Mouse (Mus musculus) embryonic facial prominence, embryonic 13.5 days (tissue): ENCODE measurements around the gene Jade2. TPM values are rescaled to one million over a fixed set of nuclear protein-coding genes. Genes with fewer than 3 reads are reported as not detected.

ENCODE experiments used
- ATAC-seq: fragments of 200-750 bp; cut with Nextera tagmentation; 2 replicates; pipeline ENCODE4 v1.8.0; 2017; ENCODE audit warnings: low read depth; ENCODE audit not compliant: insufficient number of reproducible peaks, insufficient read depth, low FRiP score, low TSS enrichment
- H3K27ac ChIP-seq: fragments of 300-500 bp; sonication (generic); 2 replicates; pipeline ENCODE4 v1.5.1; 2015; ENCODE audit warnings: moderate library complexity, mild to moderate bottlenecking, inconsistent platforms
- H3K27me3 ChIP-seq: fragments of 300-500 bp; sonication (generic); 2 replicates; pipeline ENCODE4 v1.6.1; 2015; ENCODE audit warnings: mild to moderate bottlenecking, inconsistent platforms
- H3K36me3 ChIP-seq: fragments of 300-500 bp; sonication (generic); 2 replicates; pipeline ENCODE4 v1.6.1; 2015; ENCODE audit warnings: mild to moderate bottlenecking, inconsistent platforms
- H3K4me1 ChIP-seq: fragments of 300-500 bp; sonication (generic); 2 replicates; pipeline ENCODE4 v1.6.1; 2015; ENCODE audit warnings: inconsistent platforms
- H3K4me2 ChIP-seq: fragments of 300-500 bp; sonication (generic); 2 replicates; pipeline ENCODE4 v1.6.1; 2015; ENCODE audit warnings: moderate library complexity, mild to moderate bottlenecking, inconsistent platforms
- H3K4me3 ChIP-seq: fragments of 300-500 bp; sonication (generic); 2 replicates; pipeline ENCODE4 v1.5.1; 2015; ENCODE audit warnings: mild to moderate bottlenecking, inconsistent platforms
- H3K9ac ChIP-seq: fragments of 300-500 bp; sonication (generic); 2 replicates; pipeline ENCODE4 v1.6.1; 2015; ENCODE audit warnings: mild to moderate bottlenecking, inconsistent platforms
- H3K9me3 ChIP-seq: fragments of 300-500 bp; sonication (generic); 2 replicates; pipeline ENCODE4 v1.6.1; 2016; ENCODE audit warnings: inconsistent platforms
- WGBS: fragments of 180-500 bp; shearing (Covaris S2); methylation state at CpG from one replicate; pipeline ENCODE4 v1.1.7; 2015; ENCODE audit warnings: mixed read lengths; 5-methylcytosine and 5-hydroxymethylcytosine counted together
- polyA plus RNA-seq: library from polyadenylated mRNA; unstranded; fragments of >200 nt; fragmentation: Nextera tagmentation; extraction: Ambion mirVana; gene quantifications from 2 replicates; pipeline ENCODE4 v1.2.1, GENCODE M21; 2015

Jade2 gene
- polyA plus RNA-seq, 1 experiment from 2014 or later, result 2.7 TPM

DNA sequence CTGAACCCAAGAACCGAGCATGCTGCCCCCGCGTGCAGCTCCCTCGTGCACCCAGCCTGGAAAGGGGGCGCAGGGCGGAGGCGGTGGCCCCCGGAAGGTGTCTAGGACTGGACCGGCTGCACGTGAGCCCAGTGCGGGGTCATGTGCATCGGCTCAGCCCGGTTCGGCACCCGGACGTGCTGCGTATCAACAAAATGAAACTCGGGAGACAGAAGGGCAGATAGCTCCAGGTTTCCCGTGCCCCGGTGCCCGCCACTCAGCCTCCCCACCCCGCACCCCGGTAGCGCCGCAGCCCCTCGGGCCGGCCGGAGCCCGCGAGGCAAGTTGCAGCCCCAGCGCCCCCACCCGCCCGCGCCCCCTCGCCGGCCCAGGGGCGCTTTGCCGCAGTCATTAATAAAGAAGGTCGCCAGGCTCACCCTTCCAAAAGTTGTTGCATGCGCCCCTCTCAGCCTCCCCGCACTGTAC lies 805 bp downstream of the Jade2 start:
- no peak for ATAC-seq
- Histone ChIP-seq H3K9me3 (no peaks in the 10 kb centered on the region), H3K36me3 (no peaks in the 10 kb centered on the region), H3K27ac (peak overlapping the region; percentile 96), H3K4me3 (peak overlapping the region; percentile 80), H3K9ac (peak overlapping the region; percentile 89), H3K4me1 (peaks cover 40% of the 10 kb centered on the region), H3K4me2 (peak overlapping the region; percentile 89), H3K27me3 (0 out of 2 replicates have a peak, but pooled peaks cover 6% of the 10 kb centered on the region)
- WGBS, result under 1% methylated on average over 37 of the region's 41 CpGs

DNA sequence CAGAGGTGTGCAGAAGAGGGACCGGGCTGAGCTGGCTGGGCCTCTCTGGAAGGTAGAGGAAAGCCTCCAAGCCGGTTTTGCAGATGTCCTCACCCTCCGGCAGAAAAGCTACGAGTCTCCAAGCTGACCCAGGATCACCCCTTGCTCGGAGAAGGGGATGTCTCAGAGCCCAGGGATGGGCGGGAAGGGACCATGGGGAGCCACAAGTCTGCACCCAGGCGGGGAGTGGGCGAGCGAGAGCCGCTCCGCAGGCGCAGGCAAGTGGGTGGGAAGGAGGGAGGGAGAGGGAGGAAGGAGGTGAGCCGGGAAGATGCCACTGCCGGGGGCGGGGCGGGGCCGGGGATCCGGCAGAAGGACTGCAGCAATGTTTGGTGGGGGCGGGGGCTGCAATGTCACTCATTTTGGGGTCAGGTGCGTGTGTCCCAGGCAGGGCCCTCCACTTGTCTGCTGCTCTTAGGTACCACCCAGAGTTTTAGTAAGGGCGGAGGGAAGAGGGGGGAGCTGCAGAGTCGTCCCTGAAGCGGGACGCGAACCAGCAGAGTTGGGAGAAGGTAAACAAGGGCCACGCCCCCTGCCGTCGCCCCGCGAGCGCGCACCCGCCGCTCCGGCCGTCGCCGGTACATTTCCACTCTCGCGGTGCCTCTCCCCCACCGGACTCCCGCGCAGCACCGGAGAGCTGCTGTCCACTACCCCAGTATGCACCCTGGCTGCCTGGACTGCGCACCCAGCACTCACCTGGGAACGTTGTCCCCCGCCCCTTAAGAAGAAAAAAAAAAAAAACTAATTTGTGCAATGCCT lies 1.4 kb downstream of the Jade2 start:
- WGBS, result 0% methylated on average over 45 of the region's 47 CpGs
- H3K27ac ChIP-seq, result peak overlapping the region; percentile 96
- peaks cover 42% of the 10 kb centered on the region for H3K4me1 ChIP-seq

DNA sequence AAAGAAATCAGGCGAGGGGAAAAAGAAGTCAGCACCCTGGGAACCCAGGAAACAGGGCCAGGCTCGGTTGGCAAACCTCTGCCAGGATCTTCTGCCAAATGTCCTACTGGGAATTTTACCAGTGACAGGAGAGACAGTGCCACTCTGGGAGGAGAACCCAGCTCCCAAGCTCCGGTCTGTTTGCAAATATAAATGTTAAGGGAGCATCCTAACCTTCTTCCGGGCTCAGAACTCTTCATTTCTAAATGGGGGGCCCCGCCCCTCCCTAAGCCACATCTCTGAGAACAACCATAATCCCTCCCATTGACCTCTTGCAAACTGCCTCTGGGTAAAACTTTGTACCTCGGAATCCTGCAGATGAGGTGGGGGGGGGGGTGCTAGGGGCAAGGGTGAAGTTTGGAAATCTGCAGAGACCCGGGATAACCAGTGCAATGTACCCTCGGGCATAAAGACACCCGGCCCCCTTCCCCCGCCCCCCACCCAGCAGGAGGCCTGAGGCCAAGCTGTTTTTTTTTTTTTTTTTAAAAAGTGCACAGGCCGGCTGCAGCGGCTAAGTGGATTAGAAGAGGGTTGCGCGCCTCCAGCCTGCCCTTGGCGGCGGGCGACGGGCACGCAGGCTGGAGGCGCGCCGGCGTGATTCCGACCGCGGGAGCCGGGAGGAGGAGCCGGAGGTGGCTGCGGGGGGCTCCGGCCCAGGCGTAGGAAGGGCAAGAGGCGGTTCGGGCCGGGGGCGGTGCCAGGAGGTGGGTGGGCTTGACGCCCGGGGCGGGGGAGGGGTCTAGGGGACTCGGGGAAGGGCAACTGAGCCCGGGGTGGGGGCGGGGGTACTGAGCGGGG lies 2.3 kb downstream of the Jade2 start:
- H3K4me3 ChIP-seq, result peak overlapping the region; percentile 80
- peaks cover 44% of the 10 kb centered on the region for H3K4me1 ChIP-seq
- 1% methylated on average over 37 of the region's 42 CpGs for WGBS
- no peaks in the 10 kb centered on the region for H3K36me3 ChIP-seq
- no peaks in the 10 kb centered on the region for H3K9me3 ChIP-seq
- H3K9ac ChIP-seq, result peak overlapping the region; percentile 89
- H3K27ac ChIP-seq, result peak overlapping the region; percentile 96
- peak overlapping the region; percentile 89 for H3K4me2 ChIP-seq
- ATAC-seq, result peak; percentile 74
- H3K27me3 ChIP-seq, result 0 out of 2 replicates have a peak, but pooled peaks cover 5% of the 10 kb centered on the region

More for the DNA sequence above, 1.4 kb downstream of the Jade2 start:
- Histone ChIP-seq H3K4me2 (peak overlapping the region; percentile 89), H3K9me3 (no peaks in the 10 kb centered on the region), H3K27me3 (0 out of 2 replicates have a peak, but pooled peaks cover 6% of the 10 kb centered on the region), H3K9ac (peak overlapping the region; percentile 89), H3K4me3 (peak overlapping the region; percentile 80), H3K36me3 (no peaks in the 10 kb centered on the region)
- ATAC-seq, result peak; percentile 62

DNA sequence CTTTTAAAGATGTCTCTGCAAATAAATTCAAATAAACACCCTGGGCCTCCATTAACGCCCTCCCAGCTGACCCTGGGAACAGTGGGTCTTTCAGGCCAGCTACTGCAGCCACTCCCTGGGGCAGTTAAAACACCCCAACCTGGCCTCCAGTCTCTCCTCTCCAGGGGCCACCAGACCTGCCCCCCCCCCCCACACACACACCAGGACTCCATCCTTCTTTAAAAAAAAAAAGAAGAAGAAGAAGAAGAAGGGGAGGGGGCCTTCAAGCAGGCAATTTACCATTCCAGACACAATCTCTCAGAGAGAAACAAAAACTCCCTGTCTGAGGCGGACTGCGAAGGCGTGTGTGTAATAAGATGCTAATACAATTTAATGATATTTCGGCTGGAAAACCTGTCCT lies 4.9 kb downstream of the Jade2 start:
- H3K27me3 ChIP-seq, result no peaks in the 10 kb centered on the region
- WGBS, result 38% methylated on average over 5 of the region's 5 CpGs
- no peak overlapping the region for H3K9ac ChIP-seq
- H3K27ac ChIP-seq, result peak overlapping the region; percentile 55
- ATAC-seq, result no peak
- no peaks in the 10 kb centered on the region for H3K9me3 ChIP-seq
- H3K4me1 ChIP-seq, result peaks cover 40% of the 10 kb centered on the region
- H3K4me2 ChIP-seq, result no peak overlapping the region
- peaks cover 4% of the 10 kb centered on the region for H3K36me3 ChIP-seq
- H3K4me3 ChIP-seq, result no peak overlapping the region

DNA sequence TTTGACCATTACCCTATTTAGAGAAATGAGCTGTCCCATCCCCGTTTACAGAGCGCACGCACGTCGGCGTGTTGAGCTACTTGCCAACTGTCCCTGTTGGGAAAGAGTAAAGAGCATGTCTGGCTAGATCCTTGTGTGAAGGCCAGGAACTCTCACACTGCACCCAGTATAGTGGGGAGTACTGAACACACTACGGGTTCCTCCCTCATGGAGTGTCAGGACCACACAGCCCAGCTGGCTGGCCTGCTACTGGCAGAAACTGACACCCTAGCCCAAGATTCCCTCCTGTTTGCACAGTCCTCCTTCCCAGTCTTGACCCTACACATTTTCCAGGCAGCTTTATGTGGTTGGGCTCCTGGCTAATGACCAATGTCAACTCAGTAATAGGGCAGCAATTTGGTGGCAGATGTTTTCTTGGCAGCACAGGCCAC lies 5.3 kb downstream of the Jade2 start:
- no peak overlapping the region for H3K4me2 ChIP-seq
- no peak for ATAC-seq

DNA sequence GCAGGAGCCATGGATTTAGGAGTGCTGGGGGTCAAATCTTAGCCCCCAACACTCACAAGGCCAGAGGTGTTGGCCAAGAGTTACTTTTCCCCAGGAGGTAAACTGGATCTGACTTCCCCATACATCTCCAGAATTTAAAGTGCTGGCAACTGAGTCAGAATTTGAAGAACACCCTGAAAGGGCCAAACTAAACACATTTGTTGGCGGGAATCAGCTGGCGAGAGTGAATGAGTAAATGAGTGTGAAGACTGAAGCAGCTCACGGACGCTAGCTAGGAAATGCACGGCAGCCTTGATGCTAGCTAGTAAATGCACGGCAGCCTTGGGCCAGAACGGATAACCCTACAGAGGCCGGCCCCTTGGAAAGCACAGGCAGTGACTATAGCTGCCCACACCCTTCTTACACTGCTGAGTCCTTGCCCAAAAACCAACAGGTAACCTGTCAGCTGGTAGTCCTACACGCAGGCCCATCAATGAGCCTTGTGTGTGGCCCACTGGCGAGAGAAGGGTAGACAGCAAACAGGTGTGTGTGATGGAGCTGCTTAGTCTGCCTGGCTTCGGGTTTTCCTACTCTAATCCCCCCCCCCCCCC lies 6.6 kb downstream of the Jade2 start:
- peaks cover 40% of the 10 kb centered on the region for H3K4me1 ChIP-seq
- H3K4me3 ChIP-seq, result no peak overlapping the region
- no peak overlapping the region for H3K27ac ChIP-seq
- no peaks in the 10 kb centered on the region for H3K27me3 ChIP-seq
- H3K36me3 ChIP-seq, result peaks cover 15% of the 10 kb centered on the region
- no peak overlapping the region for H3K4me2 ChIP-seq
- H3K9me3 ChIP-seq, result no peaks in the 10 kb centered on the region
- ATAC-seq, result no peak
- no peak overlapping the region for H3K9ac ChIP-seq
- WGBS, result 84% methylated on average over 11 of the region's 11 CpGs

More for the DNA sequence above, 5.3 kb downstream of the Jade2 start:
- no peak overlapping the region for H3K4me3 ChIP-seq
- H3K27ac ChIP-seq, result peak overlapping the region; percentile 55; the same call in 1 of the 2 replicates
- H3K36me3 ChIP-seq, result peaks cover 4% of the 10 kb centered on the region
- 80% methylated on average over 7 of the region's 7 CpGs for WGBS
- H3K4me1 ChIP-seq, result peaks cover 40% of the 10 kb centered on the region
- no peaks in the 10 kb centered on the region for H3K27me3 ChIP-seq
- no peak overlapping the region for H3K9ac ChIP-seq
- no peaks in the 10 kb centered on the region for H3K9me3 ChIP-seq

DNA sequence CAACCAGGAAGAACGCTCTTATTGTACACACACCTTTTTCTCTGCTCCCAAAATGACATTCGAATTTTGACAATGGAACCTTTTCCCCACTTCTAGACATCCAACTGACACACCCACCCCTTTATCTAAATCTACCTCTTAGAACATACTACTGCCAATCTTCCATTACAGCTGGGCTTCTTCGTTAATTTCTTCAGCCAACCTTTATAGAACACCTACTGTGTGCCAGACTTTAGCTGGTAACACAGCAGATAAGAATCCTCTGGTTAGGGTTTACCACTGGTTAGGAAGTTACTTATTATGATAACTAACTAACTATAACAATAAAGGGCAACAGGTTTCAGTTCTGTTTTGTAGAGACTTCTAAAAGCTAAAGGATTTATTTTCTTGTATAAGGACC lies 9.1 kb downstream of the Jade2 start:
- no peak for ATAC-seq
- H3K9me3 ChIP-seq, result no peaks in the 10 kb centered on the region
- WGBS, result 81% methylated on average over 3 of the region's 3 CpGs

DNA sequence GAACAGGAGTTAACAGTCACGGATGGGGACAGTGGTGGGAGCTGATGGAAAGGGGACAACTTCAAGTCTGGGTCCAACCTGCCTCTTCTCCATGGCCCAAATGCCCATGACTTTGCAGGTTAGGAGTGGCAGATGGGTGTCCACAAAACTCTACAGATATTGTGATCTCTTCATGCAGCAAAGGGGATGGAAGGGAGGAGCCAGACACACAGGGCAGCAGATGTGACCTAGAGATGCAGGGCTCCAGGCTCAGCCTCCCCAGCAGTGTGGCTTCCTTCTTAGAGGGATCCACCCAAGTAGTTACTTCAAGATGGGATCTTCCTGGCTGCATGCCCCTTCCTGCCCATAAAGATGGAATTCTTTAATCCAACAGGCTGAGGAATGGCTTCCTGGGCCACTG lies 9.6 kb downstream of the Jade2 start:
- peaks cover 36% of the 10 kb centered on the region for H3K36me3 ChIP-seq
- 94% methylated on average over 1 of the region's 1 CpGs for WGBS
- no peak overlapping the region for H3K9ac ChIP-seq
- H3K27ac ChIP-seq, result no peak overlapping the region
- no peak overlapping the region for H3K4me3 ChIP-seq
- H3K9me3 ChIP-seq, result no peaks in the 10 kb centered on the region
- no peaks in the 10 kb centered on the region for H3K27me3 ChIP-seq
- H3K4me1 ChIP-seq, result peaks cover 19% of the 10 kb centered on the region
- no peak for ATAC-seq
- no peak overlapping the region for H3K4me2 ChIP-seq

More for the DNA sequence above, 9.1 kb downstream of the Jade2 start:
- Histone ChIP-seq H3K27ac (no peak overlapping the region), H3K4me3 (no peak overlapping the region), H3K4me2 (no peak overlapping the region), H3K27me3 (no peaks in the 10 kb centered on the region), H3K9ac (no peak overlapping the region), H3K36me3 (peaks cover 33% of the 10 kb centered on the region), H3K4me1 (peaks cover 24% of the 10 kb centered on the region)

DNA sequence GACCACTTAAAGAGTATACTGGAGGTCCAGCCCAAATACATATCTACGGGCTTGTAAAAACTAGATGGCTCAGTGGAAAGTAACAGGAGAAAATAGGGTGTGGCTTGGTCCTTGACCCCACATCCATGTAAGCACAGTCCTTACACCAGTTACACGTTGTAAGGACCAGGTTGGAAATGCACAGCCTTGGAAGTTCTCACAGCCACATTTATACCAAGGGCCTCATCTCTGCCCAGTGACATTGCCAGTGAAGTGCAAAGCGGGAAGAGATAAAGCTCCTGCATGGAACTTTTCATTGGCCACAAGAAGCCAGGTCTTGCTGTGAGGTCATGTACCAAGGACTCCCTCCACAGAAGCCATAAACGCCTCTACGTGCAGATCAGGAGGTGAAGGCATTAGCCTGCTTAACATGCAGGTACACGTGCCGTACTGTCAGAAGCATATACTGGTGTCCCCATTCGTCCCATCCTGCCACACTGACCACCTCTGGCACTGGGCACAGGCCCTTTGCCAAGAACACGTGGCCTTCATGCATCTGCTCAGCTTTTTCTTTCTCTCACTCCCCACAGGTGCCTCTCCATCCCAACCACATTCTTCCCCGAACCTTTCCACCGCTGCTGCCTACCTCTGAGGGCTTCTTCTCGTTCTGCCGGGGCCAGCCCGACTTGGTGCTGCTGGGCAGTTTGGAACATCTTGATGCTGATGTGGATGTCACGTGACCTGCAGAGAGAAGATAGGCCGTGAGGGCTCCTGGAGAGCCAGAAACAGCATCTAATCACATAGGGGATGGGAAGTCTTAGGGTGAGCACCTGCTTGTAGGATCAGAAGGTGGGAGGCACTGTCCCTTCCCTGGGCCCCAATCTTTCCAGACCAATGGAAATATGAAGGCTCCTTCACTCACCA lies 11.2 kb downstream of the Jade2 start:
- no peak for ATAC-seq
- Histone ChIP-seq H3K4me3 (no peak overlapping the region), H3K9me3 (no peaks in the 10 kb centered on the region), H3K4me1 (peaks cover 11% of the 10 kb centered on the region), H3K9ac (no peak overlapping the region), H3K36me3 (peaks cover 43% of the 10 kb centered on the region), H3K27me3 (no peaks in the 10 kb centered on the region), H3K4me2 (no peak overlapping the region), H3K27ac (no peak overlapping the region)
- 84% methylated on average over 16 of the region's 16 CpGs for WGBS

DNA sequence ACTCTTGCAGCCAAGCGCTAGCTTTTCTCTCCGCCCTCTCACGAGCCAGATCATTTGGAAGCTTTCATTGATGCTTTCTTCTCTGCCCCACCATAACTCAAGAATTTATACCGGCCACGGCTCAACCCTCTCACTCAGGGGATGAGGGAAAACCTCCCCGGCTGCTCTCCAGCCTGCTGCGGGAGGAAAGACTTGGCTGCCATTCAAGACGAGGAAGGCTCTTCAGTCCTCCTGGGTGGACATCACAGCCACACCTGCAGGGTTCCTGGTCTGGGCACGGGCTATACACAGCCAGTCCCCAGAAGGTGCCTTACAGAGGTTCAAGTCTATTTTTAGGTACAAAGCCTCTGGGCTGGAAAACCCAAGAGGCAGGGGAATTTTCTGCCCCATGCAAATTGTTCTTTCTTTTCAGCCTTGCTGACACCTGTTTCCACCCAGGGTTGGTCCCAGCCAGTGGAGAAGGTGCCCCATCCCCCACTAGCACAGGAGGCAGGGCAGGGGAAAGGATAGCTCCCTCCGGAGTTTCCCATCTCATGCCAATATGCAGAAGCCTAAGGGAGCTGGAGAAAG lies 12.8 kb downstream of the Jade2 start:
- 66% methylated on average over 10 of the region's 10 CpGs for WGBS

More for the DNA sequence above, 12.8 kb downstream of the Jade2 start:
- Histone ChIP-seq H3K36me3 (peaks cover 49% of the 10 kb centered on the region), H3K27me3 (no peaks in the 10 kb centered on the region), H3K4me2 (no peak overlapping the region), H3K27ac (no peak overlapping the region), H3K4me3 (no peak overlapping the region), H3K4me1 (peaks cover 15% of the 10 kb centered on the region), H3K9ac (no peak overlapping the region), H3K9me3 (no peaks in the 10 kb centered on the region)
- ATAC-seq, result no peak
